Mouse (Mus musculus): ENCODE data around the gene Gm49486.

Gene Gm49486

DNA sequence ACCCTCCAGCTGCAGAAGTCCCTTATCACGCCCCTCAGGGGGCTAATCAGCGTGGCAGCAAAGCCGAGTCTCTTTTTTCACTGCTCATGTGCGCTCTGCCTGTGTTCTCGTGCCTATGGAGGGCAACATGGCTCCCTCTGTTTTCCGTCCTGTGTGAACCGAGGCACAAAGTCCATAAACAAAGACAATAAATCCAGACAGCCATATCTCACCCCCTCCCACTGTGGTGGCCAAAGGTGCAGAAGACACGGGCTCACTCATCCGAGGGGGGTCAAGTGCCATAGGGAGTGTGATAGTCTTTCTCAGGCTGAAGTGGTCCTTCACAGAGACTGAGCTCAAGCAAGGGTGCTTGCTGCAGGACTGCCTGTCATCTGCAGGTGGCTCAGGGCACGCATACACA lies 43.8 kb downstream of the Gm49486 start:
- no peak for DNase-seq

GRCm38 (mm10) chr15:79277728-79278127 lies 48.5 kb downstream of the Gm49486 start:
- DNase-seq: no peak

DNA sequence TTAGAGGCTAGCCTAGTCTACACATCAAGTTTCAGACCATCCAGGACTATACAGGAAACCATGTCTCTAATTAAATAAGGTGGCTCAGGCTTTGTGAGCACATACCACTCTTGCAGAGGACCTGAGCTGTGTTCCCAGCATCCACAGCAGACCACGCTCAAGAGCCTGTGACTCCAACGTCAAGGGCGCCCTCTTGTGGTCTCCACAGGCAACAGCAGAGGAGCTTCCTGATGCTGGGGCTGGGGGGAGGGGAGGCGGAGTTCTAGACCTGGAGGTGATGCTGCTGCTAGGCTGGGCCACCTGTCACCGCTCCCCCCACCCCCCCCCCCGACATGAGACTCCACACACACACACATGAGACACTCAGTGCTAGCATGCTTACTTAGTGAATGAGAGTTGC lies 51.0 kb downstream of the Gm49486 start:
- peak; percentile 85 for DNase-seq

GRCm38 (mm10) chr15:79280850-79281249 lies 51.7 kb downstream of the Gm49486 start:
- peak; percentile 87 for DNase-seq

DNA sequence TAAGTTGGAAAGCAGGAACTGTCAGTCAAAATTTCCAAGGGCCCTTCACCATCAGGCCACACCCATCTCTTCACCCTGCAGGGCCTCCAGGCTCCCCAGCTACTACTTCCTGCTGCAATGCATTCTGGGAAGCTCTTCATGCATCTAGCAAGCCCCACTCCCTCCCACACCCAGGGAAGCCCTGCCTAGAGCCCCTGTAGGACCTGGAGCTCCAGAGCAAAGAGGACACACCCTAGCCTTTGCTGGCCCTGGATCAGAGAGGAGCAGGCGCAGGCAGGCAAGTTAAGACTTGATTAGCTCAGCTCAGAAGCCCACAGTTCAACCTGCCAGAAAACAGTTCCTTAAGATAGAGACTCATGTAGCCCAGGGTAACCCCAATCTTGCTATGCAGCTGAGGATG lies 52.2 kb downstream of the Gm49486 start:
- DNase-seq: peak; percentile 89

GRCm38 (mm10) chr15:79282434-79282833 lies 53.2 kb downstream of the Gm49486 start:
- DNase-seq: peak; percentile 86

DNA sequence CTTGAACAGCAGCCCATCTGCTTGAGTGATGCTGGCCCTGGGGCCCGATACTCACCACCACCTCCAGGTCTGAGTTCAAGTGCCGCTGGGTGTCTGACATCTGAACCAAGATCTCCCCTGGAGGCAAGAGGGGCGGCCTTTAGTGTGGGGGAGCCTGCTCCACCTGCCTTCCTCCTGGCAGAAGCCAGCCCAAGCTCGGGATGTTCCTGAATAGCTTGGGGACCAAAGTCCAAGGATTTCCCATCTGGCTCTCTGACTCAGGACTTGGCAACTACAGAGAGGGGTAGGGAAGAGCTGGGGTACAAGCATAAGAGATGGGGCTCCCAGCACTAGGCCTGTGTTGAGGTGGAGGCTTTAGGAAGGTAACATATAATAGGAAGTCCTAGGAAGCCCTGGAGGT lies 54.2 kb downstream of the Gm49486 start:
- DNase-seq: peak; percentile 84

DNA sequence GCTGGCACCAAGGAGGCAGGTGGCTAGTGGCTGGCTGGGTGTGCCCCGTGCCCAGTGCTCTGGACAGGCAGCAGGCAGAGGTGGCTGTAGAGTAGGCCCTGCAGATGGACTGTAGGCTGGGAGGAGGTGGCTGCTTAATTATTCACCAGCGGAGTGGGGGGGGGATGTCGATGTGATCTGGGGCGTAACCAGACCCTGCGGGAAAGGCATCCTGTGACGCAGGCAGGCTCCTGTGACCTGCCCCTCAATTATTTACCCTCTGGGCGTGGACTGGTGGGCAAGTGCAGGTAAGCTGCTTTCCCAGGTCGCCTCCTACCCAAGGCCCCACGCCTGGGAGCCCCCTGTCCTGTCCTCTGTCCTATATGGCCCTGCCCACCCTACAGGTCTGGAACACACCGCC lies 56.2 kb downstream of the Gm49486 start, which contains the start of gene Baiap2l2:
Gene Baiap2l2, minus strand, starts transcription at position 139 of the 400 bp plus-strand sequence.
- no peak for DNase-seq

DNA sequence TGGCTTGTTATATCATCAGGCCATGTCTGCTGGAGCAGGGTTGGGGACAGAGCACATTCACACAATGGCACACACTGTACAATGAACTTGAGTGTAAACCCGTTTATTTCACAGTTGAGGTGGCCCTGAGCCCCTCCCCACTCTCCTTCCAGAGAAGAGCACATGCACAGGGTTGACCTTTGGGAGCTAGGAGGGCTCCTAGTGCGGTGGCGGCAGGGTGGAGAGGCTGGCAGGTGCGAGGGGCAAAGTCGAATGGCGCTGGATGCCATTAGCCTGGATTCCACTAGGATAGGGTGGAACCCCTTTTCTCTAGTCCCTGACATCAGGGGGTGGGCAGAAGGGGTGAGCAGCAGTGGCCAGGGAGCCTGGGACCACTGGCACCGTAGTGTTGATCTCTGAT lies 57.0 kb downstream of the Gm49486 start:
- no peak for DNase-seq

DNA sequence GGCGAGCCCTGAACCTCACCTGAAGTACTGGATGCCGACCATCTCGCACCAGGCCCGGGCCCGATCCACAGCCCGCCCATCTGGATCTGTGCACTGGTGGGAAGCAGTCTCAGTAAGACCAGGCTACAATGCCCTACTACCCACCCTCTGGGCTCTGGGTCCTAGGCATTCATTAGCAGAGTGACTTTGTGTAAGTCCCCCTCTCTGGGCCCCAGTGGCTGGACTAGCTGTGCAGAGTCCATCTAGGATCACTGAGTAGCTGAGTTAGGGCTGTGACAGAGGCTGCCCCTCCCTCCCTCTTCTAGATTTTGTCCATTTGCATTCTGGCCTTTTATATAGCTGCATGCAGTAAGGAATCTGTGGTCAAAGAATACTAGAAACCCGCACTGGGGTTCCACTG lies 57.9 kb downstream of the Gm49486 start:
- DNase-seq: peak; percentile 87

GRCm38 (mm10) chr15:79288387-79288786 lies 59.2 kb downstream of the Gm49486 start:
- peak; percentile 74 for DNase-seq

- peak; percentile 70 for DNase-seq
Observed at GRCm38 (mm10) chr15:79289441-79289840, 60.2 kb downstream of the Gm49486 start.

DNA sequence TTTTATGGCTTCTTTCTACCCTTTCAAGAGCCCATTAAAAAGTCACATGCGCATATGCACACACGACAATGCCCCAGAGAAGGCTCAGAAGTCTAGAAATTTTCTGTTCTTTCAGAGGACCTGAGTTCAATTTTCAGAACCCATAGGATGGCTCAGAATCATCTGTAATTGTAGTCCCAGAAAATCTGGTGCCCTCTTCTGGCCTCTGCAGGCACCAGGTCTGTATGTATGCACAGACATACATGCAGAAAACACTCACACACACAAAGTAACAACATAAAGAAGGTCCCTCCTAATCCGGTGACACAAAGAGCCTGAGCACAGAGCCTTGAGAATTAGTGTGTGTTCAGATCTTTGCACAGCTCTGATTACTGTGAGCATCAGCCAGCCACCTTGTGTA lies 61.1 kb downstream of the Gm49486 start:
- no peak for DNase-seq

DNA sequence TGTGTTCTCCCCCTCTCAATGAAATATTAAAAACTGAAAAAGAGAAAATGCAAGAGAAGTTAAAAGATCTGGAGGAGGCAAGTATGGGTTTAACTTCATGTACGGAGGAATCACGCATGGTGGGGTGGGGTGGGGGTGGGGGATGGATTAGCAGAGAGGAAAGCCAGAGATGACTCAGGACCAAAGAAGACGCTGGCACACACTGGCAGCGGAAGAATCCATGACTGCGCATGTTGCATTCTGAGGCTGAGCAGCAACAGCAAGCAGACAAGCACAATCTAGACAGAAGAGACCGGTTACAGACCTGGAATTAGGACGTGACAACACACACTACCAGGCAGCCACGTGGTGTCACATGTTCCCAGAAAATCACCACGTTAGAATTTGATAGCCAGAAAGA lies 63.6 kb downstream of the Gm49486 start:
- no peak for DNase-seq

- no peak for DNase-seq
Observed at GRCm38 (mm10) chr15:79298553-79298952, 69.4 kb downstream of the Gm49486 start.

GRCm38 (mm10) chr15:79299563-79300155 lies 70.5 kb downstream of the Gm49486 start:
- no peak for DNase-seq

DNA sequence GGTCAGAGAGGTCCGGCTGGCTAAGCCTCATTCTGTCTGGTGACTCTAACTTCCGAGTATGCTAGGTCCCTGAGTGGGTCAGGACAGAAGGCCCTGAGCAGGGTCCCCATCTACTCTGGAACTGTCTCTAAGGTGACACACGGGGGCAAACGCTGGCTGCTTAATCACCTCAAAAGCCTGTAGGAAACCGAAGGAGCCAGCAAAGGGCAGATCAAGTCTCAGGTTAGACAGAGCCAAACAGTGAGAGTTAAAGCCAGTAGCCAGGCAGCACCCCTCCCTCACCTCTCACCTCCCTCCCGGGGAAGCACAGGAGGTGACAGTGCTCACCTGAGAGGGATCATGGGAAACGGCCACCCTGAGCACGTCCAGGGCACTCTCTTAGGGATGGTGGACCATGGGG lies 74.5 kb downstream of the Gm49486 start:
- no peak for DNase-seq

DNA sequence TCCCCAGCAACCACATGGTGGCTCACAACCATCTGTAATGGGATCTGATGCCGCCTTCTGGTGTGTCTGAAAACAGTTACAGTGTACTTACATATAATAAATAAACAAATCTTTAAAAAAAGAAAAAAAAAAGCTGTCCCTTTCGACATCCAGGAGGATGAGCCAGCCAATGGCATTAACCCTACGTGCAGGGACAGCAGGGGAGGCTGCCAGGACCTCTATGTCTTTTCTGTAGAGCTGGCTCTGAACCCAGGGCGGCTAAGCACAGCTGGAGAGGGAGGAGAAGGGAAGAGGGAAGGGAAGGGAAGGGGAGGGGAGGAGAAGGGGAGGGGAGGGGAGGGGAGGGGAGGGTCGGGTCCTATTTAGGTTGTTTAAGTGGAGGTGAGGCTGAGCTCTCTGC lies 75.6 kb downstream of the Gm49486 start:
- DNase-seq: no peak

DNA sequence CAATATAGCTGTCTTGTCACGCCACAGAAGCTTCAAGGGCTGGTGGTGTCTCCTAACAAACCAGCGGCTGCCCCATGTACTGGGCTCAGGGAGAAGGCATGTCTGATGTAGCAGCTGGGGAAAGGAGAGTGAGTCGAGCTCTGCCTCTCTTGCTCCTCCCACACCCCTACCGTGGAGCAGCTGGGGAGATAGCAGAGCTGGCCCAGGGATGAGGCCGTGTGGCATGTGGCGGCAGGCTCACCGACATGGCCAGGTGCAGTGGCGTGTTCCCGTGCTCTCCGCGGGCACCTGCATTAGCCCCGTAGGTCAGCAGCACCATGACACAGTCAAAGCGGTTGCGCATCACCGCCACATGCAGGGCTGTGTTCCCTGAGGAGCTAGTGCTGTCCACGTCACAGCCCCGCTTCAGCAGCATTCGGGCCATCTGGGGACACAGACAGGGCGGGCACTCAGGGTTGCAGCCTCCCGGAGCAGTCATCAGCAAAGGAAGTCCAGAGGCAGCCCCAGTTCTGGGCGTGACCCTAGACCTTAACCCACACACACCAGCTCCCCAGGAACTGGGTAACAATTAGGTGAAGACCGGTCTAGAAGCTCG lies 76.9 kb downstream of the Gm49486 start:
- peak; percentile 93 for DNase-seq

Data from heart, adult 11 months (tissue).